8 mouse cellular contexts compared by ENCODE assay signal in the genomic region with DNA sequence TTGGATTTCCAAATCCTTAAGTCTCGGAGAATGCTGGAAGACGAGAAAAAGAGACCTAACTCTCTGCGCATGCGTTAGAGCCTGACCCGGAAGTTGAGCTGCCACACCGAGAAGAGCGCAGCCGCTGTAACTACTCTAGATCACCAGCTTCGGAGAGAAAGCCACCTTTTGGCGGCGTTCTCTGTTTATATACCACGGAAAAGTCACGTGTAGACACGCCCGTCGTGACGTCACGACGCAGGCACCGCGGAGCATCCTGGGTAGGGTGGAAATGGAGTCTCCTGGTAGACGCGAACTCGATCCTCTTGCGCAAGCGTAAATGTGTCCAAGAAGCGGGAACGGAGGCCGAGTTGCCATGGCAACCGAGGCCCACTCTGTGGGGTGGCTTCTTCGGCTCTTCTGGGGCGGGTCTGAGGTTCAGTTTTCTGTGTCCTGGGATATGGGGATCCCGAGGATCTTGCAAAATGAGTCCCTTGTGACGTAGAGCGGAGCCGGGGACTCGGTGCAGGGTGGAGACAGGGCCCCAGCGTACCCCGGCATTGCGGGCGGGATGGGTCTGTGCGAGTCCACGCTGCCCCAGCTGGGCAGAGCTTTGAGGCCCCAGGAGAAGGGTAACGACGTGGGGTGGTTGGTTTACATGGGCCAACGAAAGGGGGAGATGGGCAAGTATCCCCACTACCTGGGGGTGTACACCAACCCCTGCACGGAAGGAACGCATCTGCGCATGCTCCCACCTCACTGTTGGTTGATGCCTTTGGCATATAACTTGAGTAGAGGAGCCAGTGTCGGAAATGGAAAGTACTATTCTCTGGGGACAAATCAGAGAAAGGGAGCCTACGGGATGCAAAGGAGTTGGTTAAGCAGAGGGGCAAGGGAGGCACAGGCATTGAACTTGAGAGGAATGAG. TPM values are rescaled to one million over a fixed set of nuclear protein-coding genes. Genes with fewer than 3 reads are reported as not detected.
DNase-seq lines count a peak whose midpoint lies in the region; ATAC-seq lines count a peak whose summit lies in the region.

A gene (minus strand): TSS at position 53 of the 906 bp plus-strand sequence.
A gene (plus strand): TSS at position 234 of the 906 bp plus-strand sequence.

- H3K36me3 ChIP-seq in hindbrain, embryonic 15.5 days, result peaks cover 22% of the 10 kb centered on the region

- H3K9ac ChIP-seq in hindbrain, embryonic 15.5 days, result peak within 1 kb of the TSS; percentile 77

- peak within 1 kb of the TSS; percentile 87 for H3K4me2 ChIP-seq in hindbrain, embryonic 15.5 days

- peak within 1 kb of the TSS; percentile 96 for H3K27ac ChIP-seq in hindbrain, embryonic 15.5 days (replicated peaks)

- peak within 1 kb of the TSS; percentile 63 for H3K4me3 ChIP-seq in hindbrain, embryonic 15.5 days

- no peaks in the 10 kb centered on the region for H3K27me3 ChIP-seq in hindbrain, embryonic 15.5 days

- DNase-seq in T-cell, adult 2 months (ENCODE audit: low spot score), result peak; percentile 92
- peak; percentile 92 to 98 for DNase-seq in cerebellum, postnatal 36 days
- peak; percentile 92 to 97 for DNase-seq in frontal cortex, postnatal 36 days (ENCODE audit: low spot score in 2 of 2)
- peak; percentile 94 for DNase-seq in left cerebral cortex, adult 11 months (ENCODE audit: low spot score)
- peak; percentile 95 for DNase-seq in lung, postnatal 4 days
- DNase-seq in retina, postnatal 7 days (ENCODE audit: low read depth, low spot score), result peak; percentile 99
- DNase-seq in urinary bladder, adult 2 months (ENCODE audit: low spot score), result peak; percentile 82

- ATAC-seq in hindbrain, embryonic 15.5 days (ENCODE audit: low FRiP score, low read depth), result peak; percentile 94

- H3K9me3 ChIP-seq in hindbrain, embryonic 15.5 days, result no peaks in the 10 kb centered on the region

- WGBS in hindbrain, embryonic 15.5 days, result under 1% methylated on average over 51 of the region's 51 CpGs

- peaks cover 21% of the 10 kb centered on the region for H3K4me1 ChIP-seq in hindbrain, embryonic 15.5 days (replicated peaks)

RNA-seq across cellular contexts. Expression of the first gene that starts in this region (rescaled TPM):
- 67.3 and 67.5 TPM in 2 replicates for polyA plus RNA-seq in hindbrain, embryonic 15.5 days (2015; fragmentation: Nextera tagmentation; extraction: Ambion mirVana)
- 41.2 and 47.4 TPM in 2 replicates for polyA plus RNA-seq in urinary bladder, adult 2 months (2012; rRNA removed)

RNA-seq across cellular contexts. Expression of the second gene that starts in this region (rescaled TPM):
- 0.41 and 0.54 TPM in 2 replicates for polyA plus RNA-seq in hindbrain, embryonic 15.5 days (2015; fragmentation: Nextera tagmentation; extraction: Ambion mirVana)
- polyA plus RNA-seq in urinary bladder, adult 2 months (2012; rRNA removed), result 0.18 and 0.19 TPM in 2 replicates

Comparison
In these comparisons a context has a peak if more than half of its experiments do, and no peak if none do; other contexts are left out.
1. Peak in every context shown above with its lines: DNase-seq, ATAC-seq, H3K4me3 ChIP-seq and H3K27ac ChIP-seq.